Mouse (Mus musculus) liver, postnatal 0 days (tissue): Measurements from ENCODE around the gene Gm26566.

Source experiments
- CTCF ChIP-seq: sonication (generic); IDR thresholded peaks from 2 replicates; pipeline ENCODE4 v1.5.1; 2016; ENCODE audit warnings: antibody characterized with exemption, low read depth
- EP300 ChIP-seq: IDR thresholded peaks from 2 replicates; pipeline ENCODE4 v1.6.1; 2016; ENCODE audit warnings: antibody characterized with exemption, low read depth, mild to moderate bottlenecking

- no peak for TF ChIP-seq CTCF
- no peak for TF ChIP-seq EP300
Measured at GRCm38 (mm10) chr4:88676824-88677223, 44.8 kb upstream of the Gm26566 start, which contains the start of gene Ifna16.
